Mouse (Mus musculus) erythroblast, embryonic 14.5 days (primary cell): ENCODE data around the gene Enho. TPM values are rescaled to one million over a fixed set of nuclear protein-coding genes. Genes with fewer than 3 reads are reported as not detected.

Experiments used
- H3K27me3 ChIP-seq: 2 replicates; pipeline ENCODE4 v1.6.1; 2012; ENCODE audit warnings: inconsistent platforms; ENCODE audit not compliant: control insufficient read depth
- H3K36me3 ChIP-seq: 2 replicates; pipeline ENCODE4 v1.6.1; 2012; ENCODE audit warnings: mild to moderate bottlenecking, inconsistent platforms; ENCODE audit not compliant: control insufficient read depth
- H3K4me1 ChIP-seq: 2 replicates; pipeline ENCODE4 v1.6.1; 2012; ENCODE audit warnings: inconsistent platforms; ENCODE audit not compliant: control insufficient read depth
- H3K4me3 ChIP-seq: replicated peaks from 2 replicates; pipeline ENCODE3; 2012; ENCODE audit warnings: moderate library complexity, mild to moderate bottlenecking, inconsistent platforms
- H3K9me3 ChIP-seq: 2 replicates; pipeline ENCODE4 v1.6.1; 2012; ENCODE audit warnings: low read length, inconsistent platforms, mixed read lengths; ENCODE audit not compliant: control insufficient read depth
- GATA1 ChIP-seq: IDR thresholded peaks from 2 replicates; pipeline ENCODE4 v1.6.1; 2012; ENCODE audit warnings: low read length, inconsistent platforms, mixed read lengths
- TAL1 ChIP-seq: IDR thresholded peaks from 3 replicates; pipeline ENCODE4 v1.6.1; 2012; ENCODE audit warnings: low read length, inconsistent platforms, mixed read lengths
- polyA plus RNA-seq: library from polyadenylated mRNA; stranded (reverse); fragments of >175 nt; gene quantifications from 2 replicates; pipeline ENCODE4 v1.2.3, GENCODE M21; 2012

Gene Enho
- polyA plus RNA-seq, 1 experiment = 0.04 TPM

GRCm38 (mm10) chr4:41666646-41667045, 26.5 kb upstream of the Enho start:
- TF ChIP-seq TAL1 = no peak
- TF ChIP-seq GATA1 = no peak

GRCm38 (mm10) chr4:41665009-41665675, 25.0 kb upstream of the Enho start:
- H3K27me3 ChIP-seq = no peaks in the 10 kb centered on the region
- no peak overlapping the region for H3K4me3 ChIP-seq

More at GRCm38 (mm10) chr4:41666646-41667045, 26.5 kb upstream of the Enho start:
- no peaks in the 10 kb centered on the region for H3K36me3 ChIP-seq
- no peaks in the 10 kb centered on the region for H3K9me3 ChIP-seq
- H3K4me3 ChIP-seq = no peak overlapping the region
- H3K4me1 ChIP-seq = no peaks in the 10 kb centered on the region; the same call in none of the 2 replicates
- H3K27me3 ChIP-seq = no peaks in the 10 kb centered on the region

GRCm38 (mm10) chr4:41664533-41664932, 24.4 kb upstream of the Enho start:
- Histone ChIP-seq H3K9me3 (no peaks in the 10 kb centered on the region), H3K4me3 (no peak overlapping the region), H3K36me3 (no peaks in the 10 kb centered on the region), H3K27me3 (no peaks in the 10 kb centered on the region), H3K4me1 (no peaks in the 10 kb centered on the region; the same call in none of the 2 replicates)
- TF ChIP-seq GATA1 (no peak), TAL1 (no peak)

More at GRCm38 (mm10) chr4:41665009-41665675, 25.0 kb upstream of the Enho start:
- no peak for TF ChIP-seq TAL1
- no peak for TF ChIP-seq GATA1
- no peaks in the 10 kb centered on the region for H3K9me3 ChIP-seq
- H3K4me1 ChIP-seq = no peaks in the 10 kb centered on the region; the same call in none of the 2 replicates
- H3K36me3 ChIP-seq = no peaks in the 10 kb centered on the region

DNA sequence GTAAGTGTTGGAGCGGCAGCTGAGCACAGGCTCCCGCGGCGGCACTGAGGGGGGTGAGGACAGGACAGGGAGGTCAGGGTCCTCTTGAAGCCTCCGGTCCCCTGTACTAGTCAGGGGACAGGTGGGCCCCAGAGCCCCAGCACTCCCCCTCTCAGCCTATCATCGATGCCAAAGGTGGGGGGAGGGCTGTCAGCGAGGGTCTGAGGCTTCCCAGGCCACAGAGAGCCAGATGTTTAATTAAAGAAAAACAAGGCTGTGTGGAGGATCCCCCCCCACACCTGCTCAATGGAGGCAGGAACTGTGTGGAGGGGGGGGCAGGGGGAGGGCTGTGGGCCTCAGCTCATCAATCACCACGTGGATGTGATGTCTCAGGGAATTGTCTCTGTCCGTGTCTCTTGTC, 23.5 kb upstream of the Enho start:
- Histone ChIP-seq H3K36me3 (no peaks in the 10 kb centered on the region), H3K4me1 (peaks cover 5% of the 10 kb centered on the region), H3K27me3 (no peaks in the 10 kb centered on the region), H3K4me3 (no peak overlapping the region), H3K9me3 (no peaks in the 10 kb centered on the region)
- no peak for TF ChIP-seq GATA1
- no peak for TF ChIP-seq TAL1

DNA sequence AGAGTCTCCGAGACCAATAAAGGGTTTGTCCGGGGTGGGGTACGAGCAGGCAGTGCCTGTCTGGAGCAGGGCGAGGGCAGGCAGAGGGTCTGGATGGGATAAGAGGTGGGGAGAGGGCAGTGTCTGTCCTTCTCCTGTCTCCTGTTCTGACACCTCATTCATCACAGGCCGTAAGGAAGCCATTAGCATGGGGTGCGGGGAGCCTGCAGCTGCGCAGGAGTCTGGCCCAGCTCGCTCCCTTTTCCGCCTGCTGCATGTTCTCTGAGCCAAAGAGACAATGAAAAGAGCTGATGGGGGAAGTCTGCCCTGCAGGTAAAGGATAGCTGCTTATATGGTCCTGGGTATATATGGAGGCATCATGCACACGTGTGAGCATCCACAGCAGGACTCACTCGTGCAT, 22.6 kb upstream of the Enho start:
- TF ChIP-seq GATA1 = no peak
- TF ChIP-seq TAL1 = no peak
- Histone ChIP-seq H3K4me3 (no peak overlapping the region), H3K4me1 (peaks cover 10% of the 10 kb centered on the region), H3K36me3 (no peaks in the 10 kb centered on the region), H3K27me3 (no peaks in the 10 kb centered on the region), H3K9me3 (no peaks in the 10 kb centered on the region)

DNA sequence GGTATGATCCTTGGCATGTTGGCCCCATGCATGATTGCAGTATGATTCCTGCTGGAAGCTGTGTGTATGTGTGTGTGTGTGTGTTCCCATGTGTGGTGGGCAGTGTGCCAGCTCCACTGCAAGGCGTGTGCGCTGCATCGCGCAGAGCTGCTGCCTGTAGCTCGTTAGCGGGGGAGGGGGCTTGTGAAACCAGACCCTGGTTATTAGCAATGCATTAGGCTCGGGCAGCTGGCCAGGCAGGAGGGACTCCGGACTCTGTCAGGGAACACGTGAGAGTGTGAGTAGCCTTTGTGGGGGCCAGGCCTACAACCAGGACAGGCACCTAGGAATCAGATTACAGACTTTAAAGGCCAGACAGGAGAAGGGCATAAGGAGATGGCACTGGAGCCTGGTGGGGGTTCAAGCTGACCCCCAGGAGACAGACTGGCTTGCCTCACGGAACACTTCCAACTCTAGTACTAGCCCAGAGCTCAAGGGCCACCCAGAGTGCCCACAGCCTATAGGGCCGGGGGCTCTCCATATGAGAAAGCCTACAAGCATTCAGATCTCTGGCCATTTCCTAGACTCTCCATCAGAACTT, 20.8 kb upstream of the Enho start:
- H3K27me3 ChIP-seq = no peaks in the 10 kb centered on the region
- no peaks in the 10 kb centered on the region for H3K9me3 ChIP-seq
- H3K36me3 ChIP-seq = no peaks in the 10 kb centered on the region
- TF ChIP-seq TAL1 = no peak
- no peak for TF ChIP-seq GATA1
- peaks cover 10% of the 10 kb centered on the region for H3K4me1 ChIP-seq
- no peak overlapping the region for H3K4me3 ChIP-seq

DNA sequence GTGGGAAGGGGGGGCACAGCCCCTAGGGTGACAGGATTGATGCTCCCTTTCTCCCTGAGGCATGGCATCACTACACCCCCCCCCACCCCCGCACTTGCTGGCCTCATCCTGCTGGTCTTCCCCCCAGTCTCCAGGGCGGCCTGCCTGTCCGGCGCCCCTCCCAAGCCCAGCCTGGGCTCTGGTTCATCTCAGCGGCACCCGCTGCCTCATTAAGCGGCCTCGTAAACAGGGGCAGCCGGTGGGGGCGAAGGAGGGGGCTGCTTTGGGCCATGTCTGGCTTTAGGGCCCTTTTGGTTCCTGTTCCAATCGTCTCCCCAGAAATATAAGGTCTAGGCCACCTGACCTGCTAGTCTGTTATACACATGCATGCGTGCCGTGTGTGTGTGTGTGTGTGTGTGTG, 19.4 kb upstream of the Enho start:
- Histone ChIP-seq H3K4me3 (no peak overlapping the region), H3K4me1 (peaks cover 10% of the 10 kb centered on the region), H3K9me3 (no peaks in the 10 kb centered on the region), H3K27me3 (no peaks in the 10 kb centered on the region), H3K36me3 (no peaks in the 10 kb centered on the region)
- TF ChIP-seq TAL1 (no peak), GATA1 (no peak)

DNA sequence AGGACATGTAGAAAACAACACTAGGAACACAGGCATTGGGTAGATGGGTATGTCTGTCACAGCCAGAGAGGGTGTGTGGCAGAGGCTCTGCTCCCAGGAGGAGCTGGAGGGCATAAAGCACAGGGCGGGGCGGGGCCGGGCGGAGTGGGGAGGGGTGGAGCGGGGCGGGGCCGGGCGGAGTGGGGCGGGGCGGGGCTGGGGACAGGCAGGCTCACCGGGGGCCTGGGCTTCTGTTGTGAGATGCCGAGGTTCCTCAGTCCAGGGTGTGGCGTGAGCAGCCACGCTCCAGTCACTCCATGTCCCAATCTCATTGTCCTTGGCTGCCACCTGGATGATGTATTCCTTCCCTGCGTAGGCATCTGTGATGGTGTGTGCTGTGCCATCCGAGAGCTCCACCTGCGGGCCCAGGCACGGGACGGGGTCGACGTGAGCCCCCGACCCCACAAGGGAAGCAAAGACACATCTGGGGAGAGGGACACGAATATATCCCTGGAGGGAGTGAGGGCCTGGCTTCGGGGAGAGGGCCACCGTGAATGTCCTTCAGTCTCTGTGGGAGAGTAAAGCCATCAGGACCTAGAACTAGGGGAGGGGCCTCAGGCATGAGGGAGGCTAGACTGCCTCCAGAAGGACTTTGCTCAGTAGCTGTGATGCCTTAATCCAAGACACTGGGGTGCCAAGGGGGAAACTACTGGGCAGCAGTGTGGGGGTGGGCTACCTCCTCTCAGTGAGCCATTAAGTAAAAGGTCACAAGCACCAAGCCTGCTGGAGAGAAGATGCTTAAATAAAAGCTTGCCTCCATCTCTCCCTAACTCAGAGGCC, 18.7 kb upstream of the Enho start:
- Histone ChIP-seq H3K4me1 (peaks cover 14% of the 10 kb centered on the region), H3K9me3 (no peaks in the 10 kb centered on the region), H3K4me3 (no peak overlapping the region), H3K36me3 (no peaks in the 10 kb centered on the region), H3K27me3 (no peaks in the 10 kb centered on the region)
- TF ChIP-seq TAL1 (no peak), GATA1 (no peak)

GRCm38 (mm10) chr4:41655525-41655924, 15.4 kb upstream of the Enho start:
- no peak for TF ChIP-seq GATA1
- no peak for TF ChIP-seq TAL1
- H3K4me1 ChIP-seq = peaks cover 15% of the 10 kb centered on the region
- no peak overlapping the region for H3K4me3 ChIP-seq
- no peaks in the 10 kb centered on the region for H3K36me3 ChIP-seq
- H3K27me3 ChIP-seq = no peaks in the 10 kb centered on the region
- no peaks in the 10 kb centered on the region for H3K9me3 ChIP-seq
